Mouse (Mus musculus) embryonic facial prominence, embryonic 14.5 days (tissue): Measurements from ENCODE around the gene Cstf1. TPM values are rescaled to one million over a fixed set of nuclear protein-coding genes. Genes with fewer than 3 reads are reported as not detected.

Experiments used
- ATAC-seq: fragments of 200-750 bp; cut with Nextera tagmentation; 2 replicates; pipeline ENCODE4 v1.8.0; 2017; ENCODE audit warnings: low read depth, moderate number of reproducible peaks, moderate TSS enrichment
- DNase-seq: peaks from one replicate; pipeline ENCODE4 v3.0.0-alpha.2; 2015; ENCODE audit warnings: low spot score
- H3K27ac ChIP-seq: fragments of 300-500 bp; sonication (generic); replicated peaks from 2 replicates; pipeline ENCODE4 v1.5.1; 2014; ENCODE audit warnings: low read depth, mild to moderate bottlenecking, low read length, moderate library complexity
- H3K27me3 ChIP-seq: fragments of 300-500 bp; sonication (generic); replicated peaks from 2 replicates; pipeline ENCODE4 v1.6.1; 2014; ENCODE audit warnings: low read length; ENCODE audit not compliant: control insufficient read depth, insufficient read depth
- H3K36me3 ChIP-seq: fragments of 300-500 bp; sonication (generic); 2 replicates; pipeline ENCODE4 v1.6.1; 2014; ENCODE audit warnings: low read length, mixed read lengths; ENCODE audit not compliant: control insufficient read depth, insufficient read depth
- H3K4me1 ChIP-seq: fragments of 300-500 bp; sonication (generic); 2 replicates; pipeline ENCODE4 v1.6.1; 2014; ENCODE audit warnings: antibody characterized with exemption, low read length; ENCODE audit not compliant: control insufficient read depth, insufficient read depth
- H3K4me2 ChIP-seq: fragments of 300-500 bp; sonication (generic); 2 replicates; pipeline ENCODE4 v1.6.1; 2014; ENCODE audit warnings: low read depth, mild to moderate bottlenecking, low read length, moderate library complexity, mixed read lengths
- H3K4me3 ChIP-seq: fragments of 300-500 bp; sonication (generic); 2 replicates; pipeline ENCODE4 v1.5.1; 2014; ENCODE audit warnings: low read depth, mild to moderate bottlenecking, low read length
- H3K9ac ChIP-seq: fragments of 300-500 bp; sonication (generic); 2 replicates; pipeline ENCODE4 v1.6.1; 2014; ENCODE audit warnings: low read depth, mild to moderate bottlenecking, low read length, moderate library complexity, mixed read lengths
- H3K9me3 ChIP-seq: fragments of 300-500 bp; sonication (generic); 2 replicates; pipeline ENCODE4 v1.6.1; 2016; ENCODE audit warnings: low read length; ENCODE audit not compliant: control insufficient read depth
- WGBS: fragments of 180-500 bp; shearing (Covaris S2); extraction: QIAGEN DNeasy Blood & Tissue Kit; methylation state at CpG from one replicate; pipeline ENCODE4 v1.1.7; 2014; 5-methylcytosine and 5-hydroxymethylcytosine counted together
- polyA plus RNA-seq: library from polyadenylated mRNA; unstranded; fragments of >200 nt; fragmentation: Nextera tagmentation; extraction: Ambion mirVana; gene quantifications from 2 replicates; pipeline ENCODE4 v1.2.1, GENCODE M21; 2014

Gene Cstf1
- polyA plus RNA-seq, 1 experiment from 2014 or later = 37.3 TPM

DNA sequence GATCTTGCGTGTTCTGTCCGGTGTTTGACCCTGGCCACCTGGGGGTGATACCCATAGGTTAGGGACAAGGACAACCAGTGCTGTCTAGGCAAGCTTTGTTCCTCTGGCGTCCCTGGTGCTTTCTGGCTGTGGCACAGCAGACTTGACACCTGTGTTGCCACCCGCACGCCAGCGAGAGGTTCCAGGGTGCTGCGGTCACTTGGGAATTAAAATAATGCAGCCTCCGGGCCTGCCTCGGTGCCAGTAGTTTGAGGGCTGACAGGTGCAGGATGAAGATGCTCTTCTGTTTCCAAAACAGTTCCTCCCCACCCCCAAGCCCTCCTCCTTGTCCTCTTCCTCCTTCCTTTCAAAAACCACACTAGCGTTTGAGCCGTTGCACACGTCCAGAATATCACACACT, 11.4 kb downstream of the Cstf1 start:
- H3K4me2 ChIP-seq = no peak overlapping the region
- H3K27me3 ChIP-seq = no peaks in the 10 kb centered on the region
- DNase-seq (no peak), ATAC-seq (no peak)
- no peaks in the 10 kb centered on the region for H3K9me3 ChIP-seq
- no peak overlapping the region for H3K9ac ChIP-seq
- no peaks in the 10 kb centered on the region for H3K4me1 ChIP-seq
- no peak overlapping the region for H3K4me3 ChIP-seq
- 88% methylated on average over 11 of the region's 12 CpGs for WGBS
- no peak overlapping the region for H3K27ac ChIP-seq
- peaks cover 60% of the 10 kb centered on the region for H3K36me3 ChIP-seq

DNA sequence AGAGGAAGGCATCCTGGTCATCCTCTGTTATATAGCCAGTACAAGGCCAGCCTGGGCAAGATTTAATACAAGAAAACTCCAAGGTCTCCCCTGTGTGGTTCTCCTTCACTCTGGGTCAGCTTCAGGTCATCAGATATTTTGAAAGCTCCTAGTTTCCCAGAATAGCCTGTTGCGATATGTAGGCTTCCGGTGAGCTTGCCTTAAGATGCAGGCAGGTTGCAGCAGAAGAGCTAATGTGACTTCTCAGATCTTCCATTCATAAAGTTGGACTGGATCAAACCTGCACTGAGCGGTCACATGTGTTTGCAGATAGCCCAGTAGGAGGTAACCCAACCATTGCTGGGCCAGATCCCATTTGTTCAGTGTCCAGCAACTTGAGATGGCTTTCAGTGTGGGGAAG, 14.2 kb downstream of the Cstf1 start:
- Histone ChIP-seq H3K27me3 (no peaks in the 10 kb centered on the region), H3K9ac (no peak overlapping the region), H3K27ac (no peak overlapping the region), H3K4me1 (no peaks in the 10 kb centered on the region), H3K36me3 (peaks cover 32% of the 10 kb centered on the region), H3K9me3 (no peaks in the 10 kb centered on the region), H3K4me2 (no peak overlapping the region), H3K4me3 (no peak overlapping the region)
- no peak for DNase-seq
- WGBS = 87% methylated on average over 3 of the region's 3 CpGs
- ATAC-seq = no peak

DNA sequence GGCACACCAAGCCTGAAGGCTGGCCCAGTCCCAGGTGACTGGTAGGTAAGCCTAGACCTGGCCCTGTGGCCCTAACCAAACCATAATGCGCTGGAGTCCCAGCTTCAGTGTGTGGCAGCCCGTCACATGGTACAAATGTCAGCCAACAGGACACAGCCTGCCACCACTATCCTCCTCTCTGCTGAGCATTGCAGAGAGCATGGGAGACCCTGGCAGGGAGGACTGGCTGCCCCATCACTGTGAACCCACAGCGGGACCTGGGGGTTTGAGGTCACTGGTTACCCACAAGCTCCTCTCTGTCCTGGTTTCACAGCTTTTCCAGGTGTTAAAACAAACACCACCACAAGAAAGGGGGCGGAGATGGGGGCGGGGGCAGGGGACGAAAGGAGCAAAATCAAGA, 19.9 kb downstream of the Cstf1 start:
- H3K4me1 ChIP-seq = no peaks in the 10 kb centered on the region
- no peak for DNase-seq
- H3K27ac ChIP-seq = no peak overlapping the region
- H3K4me2 ChIP-seq = no peak overlapping the region
- WGBS = 49% methylated on average over 6 of the region's 6 CpGs
- ATAC-seq = no peak
- no peak overlapping the region for H3K9ac ChIP-seq
- H3K4me3 ChIP-seq = no peak overlapping the region
- no peaks in the 10 kb centered on the region for H3K27me3 ChIP-seq
- no peaks in the 10 kb centered on the region for H3K36me3 ChIP-seq
- H3K9me3 ChIP-seq = no peaks in the 10 kb centered on the region

DNA sequence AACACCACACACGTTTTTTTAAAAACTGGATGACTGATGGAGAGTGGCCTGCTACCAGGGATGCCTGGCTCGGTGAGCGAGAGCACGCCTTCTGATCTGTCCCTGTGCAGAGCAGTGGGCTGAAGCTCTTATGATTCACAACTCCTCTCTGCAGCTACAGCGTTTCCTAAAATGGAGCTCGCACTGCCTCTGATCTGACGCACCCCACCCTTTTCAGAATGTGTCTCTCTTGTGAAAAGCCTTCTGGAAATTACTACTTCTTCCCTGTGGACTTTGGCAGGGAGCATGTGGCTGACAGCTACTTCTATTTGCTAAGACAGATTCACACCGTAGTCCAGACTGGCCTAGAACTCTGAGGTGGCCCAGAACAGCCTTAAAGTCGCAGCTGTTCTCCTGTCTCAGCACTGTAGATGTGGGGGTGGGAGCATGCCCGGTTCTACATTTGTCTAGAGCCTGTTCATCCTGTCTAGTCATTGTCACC, 21.6 kb downstream of the Cstf1 start:
- Histone ChIP-seq H3K9me3 (no peaks in the 10 kb centered on the region), H3K4me1 (no peaks in the 10 kb centered on the region), H3K36me3 (no peaks in the 10 kb centered on the region), H3K9ac (no peak overlapping the region), H3K4me2 (no peak overlapping the region), H3K4me3 (no peak overlapping the region), H3K27me3 (no peaks in the 10 kb centered on the region), H3K27ac (no peak overlapping the region)
- 62% methylated on average over 10 of the region's 10 CpGs for WGBS
- ATAC-seq (no peak), DNase-seq (no peak)

DNA sequence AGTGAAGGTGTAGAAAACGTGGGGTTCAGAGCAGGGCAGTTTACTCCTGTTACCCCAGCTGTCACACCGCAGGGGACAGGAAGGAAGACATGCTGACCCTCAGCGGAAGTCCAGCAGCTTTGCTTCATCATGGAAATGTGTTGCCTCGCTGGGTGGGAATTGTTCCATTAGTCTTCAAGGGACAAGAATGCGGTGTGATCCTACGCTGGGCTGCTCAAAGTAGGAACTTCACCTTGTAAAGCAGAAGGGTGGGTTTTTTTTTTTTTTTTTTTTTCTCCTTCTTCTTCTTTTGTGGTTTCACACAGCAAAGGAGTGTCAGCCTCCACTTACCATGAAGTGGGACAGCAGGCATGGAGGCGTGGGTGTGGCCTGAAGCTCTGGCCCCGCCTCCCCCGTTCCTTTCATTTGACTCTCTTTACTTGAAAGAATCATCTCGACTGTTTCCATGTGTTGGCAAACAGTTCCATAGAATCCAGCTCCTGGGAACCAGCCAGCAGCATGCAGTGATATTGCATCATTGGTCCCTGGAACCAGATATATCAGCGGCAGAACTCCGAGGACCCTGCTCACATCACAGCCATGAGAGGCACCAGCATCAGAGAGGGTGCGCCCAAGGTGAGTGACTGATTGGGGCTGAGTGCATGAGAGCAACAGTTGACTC, 23.0 kb downstream of the Cstf1 start, which contains the start of gene Cass4:
Gene Cass4, plus strand, starts transcription at position 404 of the 661 bp plus-strand sequence.
- Histone ChIP-seq H3K36me3 (no peaks in the 10 kb centered on the region), H3K27ac (no peak within 1 kb of the TSS), H3K4me1 (no peaks in the 10 kb centered on the region), H3K4me2 (no peak within 1 kb of the TSS), H3K9me3 (no peaks in the 10 kb centered on the region), H3K27me3 (no peaks in the 10 kb centered on the region), H3K9ac (no peak within 1 kb of the TSS), H3K4me3 (no peak within 1 kb of the TSS)
- ATAC-seq (no peak), DNase-seq (no peak)
- 35% methylated on average over 13 of the region's 13 CpGs for WGBS

DNA sequence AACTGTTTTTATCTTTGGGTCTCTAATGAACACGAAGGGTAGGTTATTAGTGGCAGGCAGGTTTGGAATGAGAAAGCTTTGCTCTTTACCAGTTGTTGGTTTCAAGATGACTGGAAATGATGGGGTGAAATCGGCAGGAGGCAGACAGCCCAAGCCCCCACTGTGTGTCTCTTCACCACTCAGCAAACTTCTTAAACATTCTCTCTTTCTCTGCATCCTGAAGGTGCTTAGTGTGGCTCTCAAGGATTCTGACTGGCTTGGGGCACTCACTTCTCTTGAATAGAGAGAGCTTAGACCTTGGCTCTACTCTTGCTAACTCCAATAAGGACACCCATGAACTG, 23.5 kb downstream of the Cstf1 start:
- Histone ChIP-seq H3K27ac (no peak overlapping the region), H3K9ac (no peak overlapping the region), H3K27me3 (no peaks in the 10 kb centered on the region), H3K4me3 (no peak overlapping the region), H3K4me1 (no peaks in the 10 kb centered on the region), H3K4me2 (no peak overlapping the region), H3K36me3 (no peaks in the 10 kb centered on the region), H3K9me3 (no peaks in the 10 kb centered on the region)
- ATAC-seq (no peak), DNase-seq (no peak)
- WGBS = 72% methylated on average over 2 of the region's 2 CpGs

DNA sequence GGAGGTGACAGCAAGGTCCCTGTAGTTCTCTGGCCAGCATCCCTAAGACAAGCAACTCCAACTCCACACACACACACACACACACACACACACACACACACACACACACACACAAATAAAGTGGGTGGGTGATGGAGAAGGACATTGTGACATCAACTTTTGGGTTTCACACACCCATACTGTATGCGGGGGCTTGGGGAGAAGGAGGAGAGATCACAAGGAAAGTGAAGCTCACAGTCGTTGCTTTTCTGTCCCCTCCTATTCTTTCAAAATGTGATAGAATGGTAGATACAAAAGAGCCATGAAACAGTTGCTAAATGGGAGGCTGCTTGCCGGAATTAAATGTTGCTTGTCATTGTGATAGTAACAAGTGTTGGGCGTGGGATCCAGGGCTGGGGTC, 24.2 kb downstream of the Cstf1 start:
- Histone ChIP-seq H3K36me3 (no peaks in the 10 kb centered on the region), H3K4me2 (no peak overlapping the region), H3K4me1 (no peaks in the 10 kb centered on the region), H3K27ac (no peak overlapping the region), H3K9me3 (no peaks in the 10 kb centered on the region), H3K9ac (no peak overlapping the region), H3K27me3 (no peaks in the 10 kb centered on the region), H3K4me3 (no peak overlapping the region)
- no peak for ATAC-seq
- 78% methylated on average over 4 of the region's 4 CpGs for whole genome bisulfite sequencing
- DNase-seq = no peak

DNA sequence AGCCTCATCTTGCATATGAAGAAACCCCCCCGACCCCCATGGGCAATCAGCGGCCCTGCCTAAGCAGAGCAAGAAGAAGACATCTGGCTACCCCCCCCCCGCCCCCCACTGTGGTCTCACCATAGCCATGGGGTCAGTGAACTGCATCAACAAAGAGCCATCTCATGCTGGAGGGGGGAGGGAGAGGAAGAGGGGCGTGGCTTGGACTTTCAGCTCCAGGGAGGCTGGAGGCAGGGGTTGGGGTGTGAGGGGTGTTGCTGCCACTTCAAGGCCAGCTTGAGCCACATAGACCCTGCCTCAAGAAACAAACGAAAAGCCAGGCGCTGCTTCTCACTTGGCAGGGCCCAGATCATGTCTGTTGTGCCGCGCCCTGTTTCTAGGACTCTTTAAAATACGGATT, 25.5 kb downstream of the Cstf1 start:
- DNase-seq = no peak
- no peak overlapping the region for H3K9ac ChIP-seq
- H3K4me3 ChIP-seq = no peak overlapping the region
- H3K27me3 ChIP-seq = no peaks in the 10 kb centered on the region
- no peaks in the 10 kb centered on the region for H3K9me3 ChIP-seq
- 46% methylated on average over 9 of the region's 9 CpGs for WGBS
- H3K4me1 ChIP-seq = no peaks in the 10 kb centered on the region
- no peak overlapping the region for H3K27ac ChIP-seq
- H3K36me3 ChIP-seq = no peaks in the 10 kb centered on the region
- no peak for ATAC-seq
- H3K4me2 ChIP-seq = no peak overlapping the region

DNA sequence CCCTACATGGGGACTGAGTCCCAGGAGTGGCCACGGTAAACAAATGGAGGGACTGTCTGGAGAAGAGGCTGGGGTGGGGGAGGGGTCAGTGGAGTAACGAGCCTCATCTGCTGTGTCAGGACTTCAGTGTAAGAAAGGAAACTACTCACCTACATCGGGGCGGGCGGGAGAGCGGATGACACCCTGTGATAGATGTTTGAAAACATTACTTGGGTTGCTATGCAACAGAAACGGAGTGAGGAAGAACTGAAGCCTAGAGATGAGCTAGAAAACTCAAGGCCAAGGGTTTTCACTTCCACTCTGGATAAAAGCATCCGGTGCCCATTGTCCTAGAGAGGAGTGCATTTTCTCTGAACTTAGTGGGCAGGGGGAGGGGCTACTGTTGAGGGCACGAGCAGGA, 29.4 kb downstream of the Cstf1 start:
- Histone ChIP-seq H3K27me3 (no peaks in the 10 kb centered on the region), H3K4me1 (no peaks in the 10 kb centered on the region), H3K36me3 (no peaks in the 10 kb centered on the region), H3K9ac (no peak overlapping the region), H3K9me3 (no peaks in the 10 kb centered on the region), H3K4me3 (no peak overlapping the region), H3K4me2 (no peak overlapping the region), H3K27ac (no peak overlapping the region)
- 42% methylated on average over 9 of the region's 9 CpGs for whole genome bisulfite sequencing
- DNase-seq (no peak), ATAC-seq (no peak)
